Mouse (Mus musculus) c-Kit-positive CD71-positive TER-119-negative erythroid progenitor cells, embryonic 14.5 days (primary cell): Measurements from ENCODE around the gene Syne4.

Source experiments
- DNase-seq: peaks from one replicate; pipeline ENCODE4 v3.0.0-alpha.2; 2013; ENCODE audit warnings: low read depth

The Syne4 gene

GRCm38 (mm10) chr7:30296816-30297215 lies 17.8 kb upstream of the Syne4 start:
- no peak for DNase-seq

- no peak for DNase-seq
Observed at GRCm38 (mm10) chr7:30297266-30297665, 17.3 kb upstream of the Syne4 start.

- peak; percentile 35 for DNase-seq
Observed at GRCm38 (mm10) chr7:30300914-30301313, 13.7 kb upstream of the Syne4 start.

GRCm38 (mm10) chr7:30306083-30306779 lies 8.4 kb upstream of the Syne4 start:
- no peak for DNase-seq

- peak; percentile 91 for DNase-seq
Observed at GRCm38 (mm10) chr7:30308076-30309005, 6.3 kb upstream of the Syne4 start, which contains the start of gene Alkbh6. Gene Alkbh6 (plus strand): TSS chr7:30308717.

- no peak for DNase-seq
Observed at GRCm38 (mm10) chr7:30309395-30310129, 5.0 kb upstream of the Syne4 start.

GRCm38 (mm10) chr7:30310136-30310535 lies 4.5 kb upstream of the Syne4 start:
- no peak for DNase-seq

- no peak for DNase-seq
Observed at GRCm38 (mm10) chr7:30313666-30314320, 814 bp upstream of the Syne4 start.

GRCm38 (mm10) chr7:30315559-30316529 lies 1.2 kb downstream of the Syne4 start:
- no peak for DNase-seq

GRCm38 (mm10) chr7:30318142-30318541 lies 3.5 kb downstream of the Syne4 start:
- DNase-seq, result no peak

- DNase-seq, result no peak
Observed at GRCm38 (mm10) chr7:30320946-30321345, 6.3 kb downstream of the Syne4 start.

GRCm38 (mm10) chr7:30321539-30322284 lies 7.1 kb downstream of the Syne4 start, which contains the start of gene E130208F15Rik:
Gene E130208F15Rik (plus strand): TSS chr7:30321740.
- peak; percentile 86 for DNase-seq

GRCm38 (mm10) chr7:30322285-30322667 lies 7.7 kb downstream of the Syne4 start:
- DNase-seq, result peak; percentile 90

- DNase-seq, result peak; percentile 54
Observed at GRCm38 (mm10) chr7:30322865-30323264, 8.3 kb downstream of the Syne4 start.

GRCm38 (mm10) chr7:30323795-30324194 lies 9.2 kb downstream of the Syne4 start, which contains the start of gene Sdhaf1:
Gene Sdhaf1 (minus strand): TSS chr7:30323895.
- DNase-seq, result no peak

- DNase-seq, result no peak
Observed at GRCm38 (mm10) chr7:30324300-30324944, 9.8 kb downstream of the Syne4 start.

- peak; percentile 56 for DNase-seq
Observed at GRCm38 (mm10) chr7:30325364-30325763, 10.8 kb downstream of the Syne4 start.

GRCm38 (mm10) chr7:30326427-30326826 lies 11.8 kb downstream of the Syne4 start:
- no peak for DNase-seq

- no peak for DNase-seq
Observed at GRCm38 (mm10) chr7:30327140-30327539, 12.5 kb downstream of the Syne4 start.
